In the genomic region with DNA sequence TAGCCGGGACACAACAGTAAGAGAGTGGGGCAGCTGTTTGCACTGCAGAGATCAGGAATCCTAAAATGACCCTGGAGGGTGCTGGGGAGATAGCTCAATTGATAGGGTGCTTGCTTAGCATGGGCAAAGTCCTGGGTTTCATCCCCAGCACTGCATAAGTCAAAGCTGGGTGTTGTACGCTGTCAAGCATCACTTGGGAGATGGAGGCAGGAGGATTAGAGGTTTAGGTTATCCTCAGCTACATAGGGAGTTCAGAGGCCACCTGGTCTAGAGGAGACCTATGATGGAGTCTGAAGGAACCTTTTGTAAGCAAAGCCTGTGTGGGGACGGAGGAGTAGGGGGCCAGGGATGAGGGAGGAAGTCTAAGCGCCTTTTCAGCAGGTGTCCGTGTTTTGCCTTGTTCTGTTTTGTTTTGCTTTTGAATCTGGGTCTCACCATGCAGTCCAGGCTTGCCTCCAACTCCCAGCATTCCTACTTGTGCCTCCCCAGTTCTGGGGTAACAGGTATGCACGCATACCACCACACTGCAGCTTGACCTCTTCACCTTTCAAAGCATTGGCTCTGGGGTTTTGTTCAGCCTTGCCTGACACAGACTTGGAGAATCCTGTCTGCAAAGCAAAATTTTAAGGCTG, we compare ENCODE assay signal across 16 mouse cellular contexts. TPM values are rescaled to one million over a fixed set of nuclear protein-coding genes. Genes with fewer than 3 reads are reported as not detected.
DNase-seq lines count a peak whose midpoint lies in the region; ATAC-seq lines count a peak whose summit lies in the region.
"Had no signal": no experiment of that assay in that cellular context is flagged by ENCODE, and none has a peak within 500 bp of the region (broad histone marks: within the 10 kb centered on the region; RNA-seq: fewer than 3 reads in every experiment).

No protein-coding gene starts in this region.

- H3K4me3 ChIP-seq in liver, embryonic 11.5 days (ENCODE audit: low read depth, low read length) = no peak overlapping the region
- H3K4me3 ChIP-seq: erythroblast, embryonic 14.5 days; kidney, embryonic 15.5 days; myocyte had no signal

- no peak for ATAC-seq in liver, embryonic 11.5 days (replicated peaks; ENCODE audit: low FRiP score)
- no peak for ATAC-seq in cerebellum, adult (ENCODE audit: insufficient number of reproducible peaks, low FRiP score, low TSS enrichment)

- H3K4me2 ChIP-seq in liver, embryonic 11.5 days = 0 out of 2 replicates have a peak overlapping the region, but pooled peaks have one; percentile 4
- H3K4me2 ChIP-seq: heart, embryonic 11.5 days; hindbrain, embryonic 14.5 days; kidney, embryonic 15.5 days had no signal

- H3K4me1 ChIP-seq in liver, embryonic 11.5 days (replicated peaks; ENCODE audit: control insufficient read depth, insufficient read depth, low read length) = no peaks in the 10 kb centered on the region; the same call in 1 of the 2 replicates

- H3K9me3 ChIP-seq in liver, embryonic 11.5 days (ENCODE audit: control insufficient read depth, low read length) = no peaks in the 10 kb centered on the region
- H3K9me3 ChIP-seq: kidney, embryonic 15.5 days had no signal

- 52% methylated on average over 6 of the region's 6 CpGs for WGBS in liver, embryonic 11.5 days

- DNase-seq in liver, embryonic 11.5 days (ENCODE audit: low spot score) = no peak
- no peak for DNase-seq in liver
- peak; percentile 64 for DNase-seq in induced T-regulatory cell, adult 2 months (ENCODE audit: low read depth)
- DNase-seq in naive thymus-derived CD4-positive, alpha-beta T cell, adult 2 months (ENCODE audit: low read depth) = peak; percentile 39
- peak; percentile 63 for DNase-seq in thymus, postnatal 25 days
- DNase-seq in urinary bladder, postnatal 25 days (ENCODE audit: low spot score) = no peak
- DNase-seq: adrenal gland, postnatal 25 days; cerebellum, adult 11-12 months; layer of hippocampus, adult 9-11 months had no signal

- no peak overlapping the region for H3K9ac ChIP-seq in liver, embryonic 11.5 days (ENCODE audit: low read depth, low read length)
- H3K9ac ChIP-seq: hindbrain, embryonic 14.5 days; kidney, embryonic 15.5 days had no signal

- H3K27me3 ChIP-seq in liver, embryonic 11.5 days (replicated peaks; ENCODE audit: control insufficient read depth, insufficient read depth, low read length) = no peaks in the 10 kb centered on the region
- H3K27me3 ChIP-seq: kidney, embryonic 15.5 days had no signal

- no peak overlapping the region for H3K27ac ChIP-seq in liver, embryonic 11.5 days (ENCODE audit: low read depth, low read length)
- H3K27ac ChIP-seq: hindbrain, embryonic 14.5 days; kidney, embryonic 15.5 days had no signal

- H3K36me3 ChIP-seq in liver, embryonic 11.5 days (ENCODE audit: control insufficient read depth, insufficient read depth, low read length) = no peaks in the 10 kb centered on the region
- H3K36me3 ChIP-seq: kidney, embryonic 15.5 days had no signal

RNA-seq across cellular contexts. Expression of a gene that starts 0.7 kb away (rescaled TPM):
- polyA plus RNA-seq in liver, embryonic 11.5 days (2014; fragmentation: Nextera tagmentation; extraction: Ambion mirVana) = 0.32 and 0.40 TPM in 2 replicates
- polyA plus RNA-seq: erythroblast, embryonic 14.5 days; hindbrain, embryonic 14.5 days; limb, embryonic 11.5 days; myocyte had no signal

RNA-seq across cellular contexts. Expression of a gene that starts 38.9 kb away (rescaled TPM):
- polyA plus RNA-seq in liver, embryonic 11.5 days (2014; fragmentation: Nextera tagmentation; extraction: Ambion mirVana) = 5.2 and 6.4 TPM in 2 replicates

Comparison
In these comparisons a context has a peak if more than half of its experiments do, and no peak if none do; other contexts are left out.
1. DNase-seq: peak in induced T-regulatory cell, adult 2 months (single experiment), naive thymus-derived CD4-positive, alpha-beta T cell, adult 2 months (single experiment) and thymus, postnatal 25 days (single experiment); none in liver, embryonic 11.5 days (single experiment), liver (single experiment) and urinary bladder, postnatal 25 days (single experiment).